In genomic region chr11:24739710-24740255, GRCm38 (mm10) we compare ENCODE assay signal across 9 mouse cellular contexts.
DNase-seq lines count a peak whose midpoint lies in the region; ATAC-seq lines count a peak whose summit lies in the region.
"Had no signal": no experiment of that assay in that cellular context is flagged by ENCODE, and none has a peak within 500 bp of the region (broad histone marks: within the 10 kb centered on the region; RNA-seq: fewer than 3 reads in every experiment).

No protein-coding gene starts in this region.

- H3K4me1 ChIP-seq in liver, embryonic 11.5 days (replicated peaks; ENCODE audit: control insufficient read depth, insufficient read depth, low read length) = no peaks in the 10 kb centered on the region
- peaks cover 18% of the 10 kb centered on the region for H3K4me1 ChIP-seq in embryonic facial prominence, embryonic 15.5 days
- H3K4me1 ChIP-seq in limb, embryonic 11.5 days (ENCODE audit: control insufficient read depth, insufficient read depth, low read length) = no peaks in the 10 kb centered on the region
- H3K4me1 ChIP-seq in stomach, embryonic 15.5 days = no peaks in the 10 kb centered on the region
- H3K4me1 ChIP-seq: liver, embryonic 12.5 days had no signal

- H3K27me3 ChIP-seq in liver, embryonic 11.5 days (replicated peaks; ENCODE audit: control insufficient read depth, insufficient read depth, low read length) = no peaks in the 10 kb centered on the region
- no peaks in the 10 kb centered on the region for H3K27me3 ChIP-seq in embryonic facial prominence, embryonic 15.5 days
- no peaks in the 10 kb centered on the region for H3K27me3 ChIP-seq in limb, embryonic 11.5 days (ENCODE audit: control insufficient read depth, insufficient read depth, low read length)
- H3K27me3 ChIP-seq in stomach, embryonic 15.5 days (replicated peaks) = no peaks in the 10 kb centered on the region
- H3K27me3 ChIP-seq: liver, embryonic 12.5 days had no signal

- intact Hi-C loops in left cerebral cortex, postnatal 25 days (cut with DNase I) = loop anchor here (10.0 kb wide), 2 partner anchors 565 to 655 kb away; no protein-coding TSS in a partner anchor

- H3K4me3 ChIP-seq in liver, embryonic 11.5 days (ENCODE audit: low read depth, low read length) = no peak overlapping the region
- peak overlapping the region; percentile 31 for H3K4me3 ChIP-seq in embryonic facial prominence, embryonic 15.5 days (replicated peaks)
- H3K4me3 ChIP-seq in limb, embryonic 11.5 days (ENCODE audit: low read depth, low read length) = no peak overlapping the region; the same call in 1 of the 2 replicates
- H3K4me3 ChIP-seq in stomach, embryonic 15.5 days (replicated peaks) = peak overlapping the region; percentile 25
- H3K4me3 ChIP-seq: liver, embryonic 12.5 days had no signal

- H3K36me3 ChIP-seq in liver, embryonic 11.5 days (ENCODE audit: control insufficient read depth, insufficient read depth, low read length) = no peaks in the 10 kb centered on the region
- H3K36me3 ChIP-seq in embryonic facial prominence, embryonic 15.5 days = no peaks in the 10 kb centered on the region
- no peaks in the 10 kb centered on the region for H3K36me3 ChIP-seq in limb, embryonic 11.5 days (ENCODE audit: control insufficient read depth, insufficient read depth, low read length)
- H3K36me3 ChIP-seq in stomach, embryonic 15.5 days = no peaks in the 10 kb centered on the region
- H3K36me3 ChIP-seq: liver, embryonic 12.5 days had no signal

- peak overlapping the region; percentile 34; the same call in 1 of the 2 replicates for H3K4me2 ChIP-seq in liver, embryonic 11.5 days
- H3K4me2 ChIP-seq in embryonic facial prominence, embryonic 15.5 days (replicated peaks) = peak overlapping the region; percentile 48
- H3K4me2 ChIP-seq in limb, embryonic 11.5 days (ENCODE audit: low read depth, severe bottlenecking) = peak overlapping the region; percentile 45
- peak overlapping the region; percentile 48 for H3K4me2 ChIP-seq in stomach, embryonic 15.5 days
- H3K4me2 ChIP-seq: liver, embryonic 12.5 days had no signal

- H3K9ac ChIP-seq in liver, embryonic 11.5 days (ENCODE audit: low read depth, low read length) = no peak overlapping the region
- 0 out of 2 replicates have a peak overlapping the region, but pooled peaks have one; percentile 18 for H3K9ac ChIP-seq in embryonic facial prominence, embryonic 15.5 days
- peak overlapping the region; percentile 31; the same call in 1 of the 2 replicates for H3K9ac ChIP-seq in limb, embryonic 11.5 days (ENCODE audit: low read length)
- no peak overlapping the region for H3K9ac ChIP-seq in stomach, embryonic 15.5 days
- H3K9ac ChIP-seq: liver, embryonic 12.5 days had no signal

- H3K27ac ChIP-seq in liver, embryonic 11.5 days (ENCODE audit: low read depth, low read length) = no peak overlapping the region
- no peak overlapping the region for H3K27ac ChIP-seq in embryonic facial prominence, embryonic 15.5 days (replicated peaks)
- no peak overlapping the region for H3K27ac ChIP-seq in limb, embryonic 11.5 days (replicated peaks; ENCODE audit: low read depth, low read length)
- no peak overlapping the region for H3K27ac ChIP-seq in stomach, embryonic 15.5 days
- H3K27ac ChIP-seq: liver, embryonic 12.5 days had no signal

- WGBS in liver, embryonic 11.5 days = 11% methylated on average over 14 of the region's 14 CpGs
- WGBS in embryonic facial prominence, embryonic 15.5 days = 7% methylated on average over 14 of the region's 14 CpGs
- WGBS in limb, embryonic 11.5 days = 6% methylated on average over 14 of the region's 14 CpGs
- 10% methylated on average over 14 of the region's 14 CpGs for WGBS in stomach, embryonic 15.5 days

- ATAC-seq in liver, embryonic 11.5 days (replicated peaks; ENCODE audit: low FRiP score) = no peak
- ATAC-seq in embryonic facial prominence, embryonic 15.5 days (ENCODE audit: insufficient number of reproducible peaks, low FRiP score, low TSS enrichment, low read depth) = no peak
- no peak for ATAC-seq in limb, embryonic 11.5 days (ENCODE audit: insufficient number of reproducible peaks, low FRiP score, low TSS enrichment, low read depth)
- ATAC-seq in stomach, embryonic 15.5 days (ENCODE audit: insufficient read depth, low FRiP score, low read depth) = no peak
- no peak for ATAC-seq in CD4-positive, CD25-positive, alpha-beta regulatory T cell, adult 4 months
- ATAC-seq: liver, embryonic 12.5 days had no signal

- no peaks in the 10 kb centered on the region for H3K9me3 ChIP-seq in liver, embryonic 11.5 days (ENCODE audit: control insufficient read depth, low read length)
- H3K9me3 ChIP-seq in embryonic facial prominence, embryonic 15.5 days (replicated peaks) = no peaks in the 10 kb centered on the region
- no peaks in the 10 kb centered on the region for H3K9me3 ChIP-seq in limb, embryonic 11.5 days (ENCODE audit: control insufficient read depth, low read length)
- no peaks in the 10 kb centered on the region for H3K9me3 ChIP-seq in stomach, embryonic 15.5 days
- H3K9me3 ChIP-seq: liver, embryonic 12.5 days had no signal

- no peak for DNase-seq in liver, embryonic 11.5 days (ENCODE audit: low spot score)
- no peak for DNase-seq in liver
- peak; percentile 50 for DNase-seq in limb, embryonic 11.5 days (ENCODE audit: low spot score)
- no peak for DNase-seq in left cerebral cortex, postnatal 25 days (ENCODE audit: low spot score in 2 of 2)
- DNase-seq in kidney, postnatal 14 days = no peak

Comparison
In these comparisons a context has a peak if more than half of its experiments do, and no peak if none do; other contexts are left out.
1. H3K4me3 ChIP-seq: peak in embryonic facial prominence, embryonic 15.5 days (single experiment) and stomach, embryonic 15.5 days (single experiment); none in liver, embryonic 11.5 days (single experiment) and limb, embryonic 11.5 days (single experiment).
2. H3K9ac ChIP-seq: peak in embryonic facial prominence, embryonic 15.5 days (single experiment) and limb, embryonic 11.5 days (single experiment); none in liver, embryonic 11.5 days (single experiment) and stomach, embryonic 15.5 days (single experiment).
3. Peak in every context shown above with its lines, with median percentiles within 50 percentile points of each other: H3K4me2 ChIP-seq.